In genomic region chr11:103247504-103248177, GRCm38 (mm10) we compare ENCODE assay signal across 9 mouse cellular contexts. TPM values are rescaled to one million over a fixed set of nuclear protein-coding genes. Genes with fewer than 3 reads are reported as not detected.
A peak's percentile ranks its signal among the peaks of the same experiment; 100 is the strongest.
DNase-seq lines count a peak whose midpoint lies in the region; ATAC-seq and TF ChIP-seq lines count a peak whose summit lies in the region.
"Had no signal": no experiment of that assay in that cellular context is flagged by ENCODE, and none has a peak within 500 bp of the region (broad histone marks: within the 10 kb centered on the region; RNA-seq: fewer than 3 reads in every experiment).

No protein-coding gene starts in this region.

- H3K4me3 ChIP-seq in MEL (ENCODE audit: control insufficient read depth in 1 of 2, insufficient read depth in 1 of 2, low read depth in 2 of 2, low read length in 2 of 2) = no peak overlapping the region
- no peak overlapping the region for H3K4me3 ChIP-seq in forebrain, postnatal 0 days (ENCODE audit: low read depth, low read length)

- TF ChIP-seq POLR2A in MEL (IDR thresholded peaks at IDR 0.05; ENCODE audit: control insufficient read depth in 1 of 2, insufficient read depth in 1 of 2, low read depth in 1 of 2, low read length in 2 of 2, poor library complexity in 1 of 2) = no peak

- peaks cover 2 to 26% of the 10 kb centered on the region in 2 experiments; a peak in 3 of 4 replicates for H3K4me1 ChIP-seq in MEL (ENCODE audit: control insufficient read depth in 1 of 2, insufficient read depth in 2 of 2, low read length in 2 of 2)
- H3K4me1 ChIP-seq in forebrain, postnatal 0 days (ENCODE audit: insufficient read depth) = no peaks in the 10 kb centered on the region; the same call in 1 of the 2 replicates

- peaks cover 0 to 17% of the 10 kb centered on the region in 2 experiments; a peak in 2 of 4 replicates for H3K36me3 ChIP-seq in MEL (ENCODE audit: control insufficient read depth in 1 of 2, insufficient read depth in 2 of 2, low read length in 2 of 2)
- no peaks in the 10 kb centered on the region for H3K36me3 ChIP-seq in forebrain, postnatal 0 days (ENCODE audit: insufficient read depth)

- ATAC-seq in forebrain, postnatal 0 days = peak; percentile 63; the same call in 1 of the 2 replicates
- ATAC-seq in activated CD4-positive, CD25-positive, alpha-beta regulatory T cell, adult 4 months = no peak

- no peak overlapping the region for H3K27ac ChIP-seq in MEL (ENCODE audit: control insufficient read depth, low read depth, low read length)
- H3K27ac ChIP-seq in forebrain, postnatal 0 days (ENCODE audit: low read depth, low read length) = no peak overlapping the region; the same call in 1 of the 2 replicates

- peak; percentile 39 for DNase-seq in MEL (ENCODE audit: low read depth, low spot score)
- peak; percentile 77 for DNase-seq in adrenal gland, postnatal 25 days
- peak; percentile 82 for DNase-seq in forebrain, postnatal 0 days
- DNase-seq in heart, postnatal 36 days = peak; percentile 81
- DNase-seq in layer of hippocampus, adult 9-11 months = peak; percentile 83
- DNase-seq in lung, postnatal 4 days = peak; percentile 88 to 92
- DNase-seq in telencephalon, adult 2 months (ENCODE audit: low read depth, low spot score) = peak; percentile 80

- 43% methylated on average over 11 of the region's 11 CpGs for WGBS in forebrain, postnatal 0 days

- TF ChIP-seq EP300 in MEL (IDR thresholded peaks at IDR 0.05; ENCODE audit: low read depth in 1 of 2, low read length in 2 of 2) = no peak

- no peaks in the 10 kb centered on the region for H3K27me3 ChIP-seq in MEL (ENCODE audit: control insufficient read depth in 1 of 2, insufficient read depth in 2 of 2, low read length in 2 of 2)
- H3K27me3 ChIP-seq in forebrain, postnatal 0 days (ENCODE audit: insufficient read depth, low read length) = no peaks in the 10 kb centered on the region
- H3K27me3 ChIP-seq: megakaryocyte, embryonic 14.5 days had no signal

- H3K4me2 ChIP-seq in forebrain, postnatal 0 days (ENCODE audit: low read depth) = no peak overlapping the region

- TF ChIP-seq CTCF in MEL (IDR thresholded peaks at IDR 0.05 in 2 of 3, conservative IDR thresholded peaks at IDR 0.05 in 1 of 3; ENCODE audit: control insufficient read depth in 1 of 3, insufficient read depth in 1 of 3, low read depth in 2 of 3, low read length in 3 of 3, poor library complexity in 1 of 3, severe bottlenecking in 1 of 3) = no peak
- no peak for TF ChIP-seq CTCF in forebrain, postnatal 0 days (IDR thresholded peaks at IDR 0.05; ENCODE audit: low read depth)

- intact Hi-C loops in heart, postnatal 36 days (cut with DNase I) = loop anchor here (2.0 kb wide), 1 partner anchor 19 kb away; the partner anchor contains the start of gene Map3k14

- H3K9me3 ChIP-seq in MEL (replicated peaks; ENCODE audit: insufficient read depth, low read length) = no peaks in the 10 kb centered on the region
- H3K9me3 ChIP-seq in forebrain, postnatal 0 days (ENCODE audit: low read length) = no peaks in the 10 kb centered on the region
- H3K9me3 ChIP-seq: megakaryocyte, embryonic 14.5 days had no signal

- H3K9ac ChIP-seq in MEL (ENCODE audit: control insufficient read depth, low read depth, low read length, poor library complexity, severe bottlenecking) = no peak overlapping the region
- no peak overlapping the region for H3K9ac ChIP-seq in forebrain, postnatal 0 days

- no peak for TF ChIP-seq RAD21 in MEL (IDR thresholded peaks at IDR 0.05; ENCODE audit: low read depth, low read length)

- H3K79me2 ChIP-seq in MEL (ENCODE audit: control insufficient read depth, insufficient read depth, low read length, poor library complexity) = no peaks in the 10 kb centered on the region

TF ChIP-seq in MEL, 35 proteins besides CTCF, POLR2A, EP300 and RAD21:
- TF ChIP-seq ZKSCAN1 (IDR thresholded peaks at IDR 0.05; ENCODE audit: low read depth, low read length) (no peak), POLR2AphosphoS2 (IDR thresholded peaks at IDR 0.05; ENCODE audit: low read length) (no peak), ELF1 (IDR thresholded peaks at IDR 0.05; ENCODE audit: low read depth, low read length) (no peak), KAT2A (conservative IDR thresholded peaks at IDR 0.05; ENCODE audit: low read depth, low read length) (no peak), TCF12 (IDR thresholded peaks at IDR 0.05; ENCODE audit: low read depth, low read length) (no peak), POLR2AphosphoS5 (IDR thresholded peaks at IDR 0.05; ENCODE audit: borderline replicate concordance, low read depth, low read length) (no peak), TAL1 (IDR thresholded peaks at IDR 0.05; ENCODE audit: low read length) (no peak), SMC3 (IDR thresholded peaks at IDR 0.05; ENCODE audit: low read depth, low read length) (no peak), HCFC1 (IDR thresholded peaks at IDR 0.05; ENCODE audit: low read depth, low read length) (no peak), USF2 (IDR thresholded peaks at IDR 0.05; ENCODE audit: borderline replicate concordance in 1 of 2, insufficient read depth in 1 of 2, low read depth in 1 of 2, low read length in 2 of 2) (no peak), E2F4 (IDR thresholded peaks at IDR 0.05; ENCODE audit: borderline replicate concordance, low read depth, low read length) (no peak), ZMIZ1 (IDR thresholded peaks at IDR 0.05; ENCODE audit: low read depth, low read length) (no peak), MEF2A (IDR thresholded peaks at IDR 0.05; ENCODE audit: extremely low read depth, insufficient replicate concordance, low read depth, low read length, poor library complexity, severe bottlenecking) (no peak)
TF ChIP-seq in MEL: peak in this region for 0.

RNA-seq across cellular contexts. Expression of gene Map3k14, which starts 19.6 kb away (rescaled TPM):
- total RNA-seq in MEL (2012; rRNA removed) = 0.36 and 0.39 TPM in 2 replicates
- under 1 TPM in 1 of 2 experiments, not detected in 1; 0.99 TPM for polyA plus RNA-seq in MEL (2012; ENCODE audit: insufficient read depth in 1 of 2, insufficient read length in 2 of 2, low read depth in 1 of 2, low replicate concordance in 2 of 2, missing spikeins in 1 of 2)
- 7.0 TPM in 2 replicates for total RNA-seq in adrenal gland, postnatal 25 days (2021)
- total RNA-seq in forebrain, postnatal 0 days (2014; rRNA removed) = 3.2 and 5.8 TPM in 2 replicates
- 0.77 TPM in 2 replicates for polyA plus RNA-seq in forebrain, postnatal 0 days (2015; fragmentation: Nextera tagmentation; extraction: Ambion mirVana)
- 1 to 10 TPM; 3.3 to 3.8 TPM for total RNA-seq in heart, postnatal 36 days (2021)
- 10 to 100 TPM; 22.0 to 28.9 TPM for polyA plus RNA-seq in activated CD4-positive, CD25-positive, alpha-beta regulatory T cell, adult 4 months (2017; shearing (Covaris generic))

RNA-seq across cellular contexts. Expression of gene Spata32, which starts 29.4 kb away (rescaled TPM):
- total RNA-seq in MEL (2012; rRNA removed) = not detected in 2 replicates
- not detected for polyA plus RNA-seq in MEL (2012; ENCODE audit: insufficient read depth in 1 of 2, insufficient read length in 2 of 2, low read depth in 1 of 2, low replicate concordance in 2 of 2, missing spikeins in 1 of 2)
- total RNA-seq in adrenal gland, postnatal 25 days (2021) = not detected in 2 replicates
- 0.57 and 0.62 TPM in 2 replicates for total RNA-seq in forebrain, postnatal 0 days (2014; rRNA removed)
- 0.43 and 0.64 TPM in 2 replicates for polyA plus RNA-seq in forebrain, postnatal 0 days (2015; fragmentation: Nextera tagmentation; extraction: Ambion mirVana)
- total RNA-seq in heart, postnatal 36 days (2021) = not detected
- polyA plus RNA-seq in activated CD4-positive, CD25-positive, alpha-beta regulatory T cell, adult 4 months (2017; shearing (Covaris generic)) = not detected

RNA-seq across cellular contexts. Expression of gene 1700023F06Rik, which starts 39.3 kb away (rescaled TPM):
- total RNA-seq in MEL (2012; rRNA removed) = not detected in 2 replicates
- not detected for polyA plus RNA-seq in MEL (2012; ENCODE audit: insufficient read depth in 1 of 2, insufficient read length in 2 of 2, low read depth in 1 of 2, low replicate concordance in 2 of 2, missing spikeins in 1 of 2)
- total RNA-seq in adrenal gland, postnatal 25 days (2021) = not detected in 2 replicates
- total RNA-seq in forebrain, postnatal 0 days (2014; rRNA removed) = 0.71 TPM in 1 of 2 replicates, not detected in the other
- polyA plus RNA-seq in forebrain, postnatal 0 days (2015; fragmentation: Nextera tagmentation; extraction: Ambion mirVana) = 3.0 and 3.1 TPM in 2 replicates
- not detected for total RNA-seq in heart, postnatal 36 days (2021)
- polyA plus RNA-seq in activated CD4-positive, CD25-positive, alpha-beta regulatory T cell, adult 4 months (2017; shearing (Covaris generic)) = not detected

Comparison
In these comparisons a context has a peak if more than half of its experiments do, and no peak if none do; other contexts are left out.
1. DNase-seq: peak in every context shown above with its lines; median percentile 90 in lung, postnatal 4 days; 83 in layer of hippocampus, adult 9-11 months; 82 in forebrain, postnatal 0 days; 81 in heart, postnatal 36 days; 80 in telencephalon, adult 2 months; 77 in adrenal gland, postnatal 25 days; 39 in MEL.